26 mouse cellular contexts compared by ENCODE assay signal in genomic region chr1:76197651-76198050, GRCm38 (mm10).
DNase-seq lines count a peak whose midpoint lies in the region; ATAC-seq lines count a peak whose summit lies in the region.
"Had no signal": no experiment of that assay in that cellular context is flagged by ENCODE, and none has a peak within 500 bp of the region (broad histone marks: within the 10 kb centered on the region; RNA-seq: fewer than 3 reads in every experiment).

No protein-coding gene starts in this region.

- no peak for ATAC-seq in kidney, embryonic 16.5 days (ENCODE audit: low FRiP score, low TSS enrichment)
- ATAC-seq: forebrain, embryonic 13.5 days; forebrain, embryonic 16.5 days; hindbrain, postnatal 0 days; inflammation-experienced regulatory T-cells, adult 6 months; intestine, embryonic 16.5 days; Patski had no signal

- H3K27me3 ChIP-seq in heart, embryonic 10.5 days (ENCODE audit: insufficient read depth, poor library complexity, severe bottlenecking) = no peaks in the 10 kb centered on the region
- no peaks in the 10 kb centered on the region for H3K27me3 ChIP-seq in kidney, embryonic 16.5 days (ENCODE audit: insufficient read depth, low read length)
- H3K27me3 ChIP-seq: CH12.LX; forebrain, embryonic 13.5 days; Patski had no signal

- H3K4me1 ChIP-seq in heart, embryonic 10.5 days = no peaks in the 10 kb centered on the region
- H3K4me1 ChIP-seq in kidney, embryonic 16.5 days (ENCODE audit: insufficient read depth, low read length) = no peaks in the 10 kb centered on the region
- H3K4me1 ChIP-seq: forebrain, embryonic 10.5 days; forebrain, embryonic 13.5 days had no signal

- no peaks in the 10 kb centered on the region for H3K36me3 ChIP-seq in heart, embryonic 10.5 days
- H3K36me3 ChIP-seq in kidney, embryonic 16.5 days (ENCODE audit: insufficient read depth, low read length) = no peaks in the 10 kb centered on the region
- H3K36me3 ChIP-seq: forebrain, embryonic 10.5 days; G1E had no signal

- H3K4me2 ChIP-seq in kidney, embryonic 16.5 days (replicated peaks; ENCODE audit: low read depth, low read length) = no peak overlapping the region
- H3K4me2 ChIP-seq: forebrain, embryonic 13.5 days; hindbrain, embryonic 14.5 days had no signal

- H3K27ac ChIP-seq in heart, embryonic 10.5 days = no peak overlapping the region
- H3K27ac ChIP-seq in kidney, embryonic 16.5 days (ENCODE audit: low read length) = no peak overlapping the region
- H3K27ac ChIP-seq: forebrain, embryonic 10.5 days; forebrain, embryonic 13.5 days; gastrocnemius, adult 2 months; heart, adult 2 months; hindbrain, embryonic 14.5 days; hindbrain, postnatal 0 days had no signal

- no peak overlapping the region for H3K4me3 ChIP-seq in heart, embryonic 10.5 days
- no peak overlapping the region for H3K4me3 ChIP-seq in kidney, embryonic 16.5 days (ENCODE audit: low read length)
- H3K4me3 ChIP-seq: forebrain, embryonic 10.5 days; forebrain, embryonic 13.5 days; gastrocnemius, adult 2 months; heart, adult 2 months had no signal

- intact Hi-C loops in heart, postnatal 14 days (cut with DNase I) = no loop called here

- WGBS in heart, embryonic 10.5 days = 89% methylated on average over 3 of the region's 3 CpGs
- WGBS in kidney, embryonic 16.5 days = 86% methylated on average over 3 of the region's 3 CpGs

- H3K9me3 ChIP-seq in heart, embryonic 10.5 days = no peaks in the 10 kb centered on the region
- no peaks in the 10 kb centered on the region for H3K9me3 ChIP-seq in kidney, embryonic 16.5 days (ENCODE audit: low read length)
- H3K9me3 ChIP-seq: forebrain, embryonic 10.5 days; forebrain, embryonic 13.5 days had no signal

- no peak overlapping the region for H3K9ac ChIP-seq in kidney, embryonic 16.5 days (replicated peaks; ENCODE audit: low read length)
- H3K9ac ChIP-seq: forebrain, embryonic 13.5 days; hindbrain, embryonic 14.5 days had no signal

- peak; percentile 21 for DNase-seq in heart, adult 8-10 months (ENCODE audit: low spot score)
- DNase-seq in heart, adult 11 months = no peak
- peak; percentile 12 to 59 for DNase-seq in heart, postnatal 14 days
- DNase-seq in heart, embryonic 10.5 days (ENCODE audit: low spot score) = no peak
- DNase-seq in kidney, postnatal 36 days = peak; percentile 9 to 12
- no peak for DNase-seq in frontal cortex, postnatal 14 days (ENCODE audit: low spot score in 2 of 2)
- DNase-seq: adrenal gland, postnatal 10 days; adrenal gland, postnatal 36 days; B cell, adult 2 months; cerebellum, adult 18-20 months; cerebellum, adult 9-10 months; cerebellum, postnatal 14 days; gastrocnemius, adult 2 months; gastrocnemius, postnatal 14 days had no signal

Comparison
In these comparisons a context has a peak if more than half of its experiments do, and no peak if none do; other contexts are left out.
1. DNase-seq: peak in heart, adult 8-10 months (single experiment), heart, postnatal 14 days (2 of 2) and kidney, postnatal 36 days (2 of 2); none in heart, adult 11 months (single experiment), heart, embryonic 10.5 days (single experiment) and frontal cortex, postnatal 14 days (0 of 2).